Mouse (Mus musculus): ENCODE results near the gene Gfod1. TPM values are rescaled to one million over a fixed set of nuclear protein-coding genes. Genes with fewer than 3 reads are reported as not detected.

Gene Gfod1
- total RNA-seq, 2 experiments from 2014 or later: 4.7 to 6.8 TPM

GRCm38 (mm10) chr13:43300366-43300765 lies 3.6 kb downstream of the Gfod1 start:
- DNase-seq (ENCODE audit: low spot score): no peak

GRCm38 (mm10) chr13:43299171-43299570 lies 4.8 kb downstream of the Gfod1 start:
- DNase-seq (ENCODE audit: low spot score): no peak

DNA sequence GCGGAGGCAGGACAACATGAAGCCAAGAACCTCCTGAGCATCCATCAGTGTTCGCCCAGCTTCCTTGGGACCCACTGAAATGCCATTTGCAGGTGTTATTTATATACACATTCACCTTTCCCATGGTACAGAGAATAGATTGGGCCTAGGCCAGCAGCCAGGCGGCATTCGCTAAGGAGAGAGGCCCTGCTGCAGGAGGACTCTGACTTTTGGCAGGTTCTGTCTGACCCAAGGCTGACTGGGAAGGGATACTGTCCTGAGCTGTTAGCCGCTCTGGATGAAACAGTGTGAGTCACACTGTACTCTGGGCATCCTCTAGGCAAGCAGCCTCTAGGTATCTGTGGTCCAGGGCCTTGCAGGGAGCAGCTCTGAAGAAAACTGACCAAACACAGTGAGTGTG lies 6.4 kb downstream of the Gfod1 start:
- DNase-seq (ENCODE audit: low spot score): no peak

- DNase-seq (ENCODE audit: low spot score): no peak
These were observed 7.7 kb downstream of the Gfod1 start for GRCm38 (mm10) chr13:43296140-43296805.

DNA sequence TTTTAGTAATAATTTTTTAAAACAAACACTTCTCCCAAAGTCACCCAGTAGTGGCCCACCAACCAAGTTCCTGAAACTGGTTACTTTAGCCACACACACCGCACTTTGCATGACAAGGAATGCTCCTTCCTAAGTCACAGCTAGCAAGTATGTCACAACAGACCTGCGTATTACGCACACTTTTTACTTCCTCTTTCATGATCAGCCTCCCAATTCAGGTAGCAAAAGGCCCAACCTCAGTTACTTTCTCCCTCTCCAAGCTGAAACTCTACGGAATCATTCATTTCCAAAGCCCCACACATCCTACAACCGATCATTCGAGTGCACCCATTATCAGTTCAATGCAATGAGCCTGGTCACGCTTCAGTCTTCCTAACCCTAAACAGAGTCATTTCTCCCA lies 8.3 kb downstream of the Gfod1 start:
- DNase-seq (ENCODE audit: low spot score): no peak

DNA sequence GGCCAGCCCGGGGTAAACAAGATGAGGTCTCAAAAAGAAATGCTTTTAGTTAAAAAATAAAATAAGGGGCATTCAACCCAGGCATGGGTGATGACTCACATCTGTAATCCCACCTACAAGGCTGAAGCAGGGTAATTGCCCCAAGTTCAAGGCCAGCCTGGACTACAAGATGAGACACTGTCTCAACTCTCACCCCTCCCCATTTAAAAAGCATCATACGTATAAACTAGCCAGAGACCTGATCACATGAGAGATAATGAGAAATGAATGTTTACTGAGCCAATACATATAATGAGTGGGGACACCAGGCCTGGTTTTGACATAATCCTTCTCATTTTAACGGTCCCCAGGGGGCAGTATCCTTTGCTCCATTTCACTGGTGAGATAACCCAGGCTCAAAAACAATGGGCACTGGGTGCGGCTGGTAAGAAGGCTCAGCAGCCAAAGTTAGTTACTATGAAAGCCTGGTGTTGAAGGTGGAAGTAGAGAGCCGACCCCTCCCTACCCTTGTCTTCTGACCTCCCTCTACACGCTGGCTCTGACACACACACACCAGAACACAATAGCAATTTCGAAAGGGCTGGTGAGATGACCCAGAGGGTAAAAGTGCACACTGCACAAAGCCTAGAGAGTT lies 8.9 kb downstream of the Gfod1 start:
- DNase-seq (ENCODE audit: low spot score): no peak

DNA sequence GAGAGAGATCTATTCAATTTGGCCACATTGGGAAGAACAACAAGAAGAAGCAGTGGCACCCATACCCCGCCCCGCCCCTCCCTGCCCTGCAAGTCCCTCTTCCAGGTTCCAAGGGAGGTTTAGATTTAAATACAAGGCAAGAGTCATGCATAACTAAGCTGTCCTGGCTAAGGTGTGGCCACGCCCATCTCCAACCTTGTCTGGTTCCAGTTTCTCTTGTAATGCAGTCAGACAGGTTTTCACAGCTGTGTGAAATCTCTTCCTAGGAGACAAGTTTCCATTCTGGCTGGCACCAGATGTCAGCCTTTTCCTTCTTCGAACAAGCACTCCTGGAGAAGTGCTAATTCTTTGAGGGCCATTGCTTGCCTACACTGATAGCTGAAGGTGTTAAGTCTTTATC lies 11.1 kb downstream of the Gfod1 start:
- DNase-seq (ENCODE audit: low spot score): no peak

- no peak for DNase-seq (ENCODE audit: low spot score)
These were observed 14.9 kb downstream of the Gfod1 start for GRCm38 (mm10) chr13:43289076-43289475.

DNA sequence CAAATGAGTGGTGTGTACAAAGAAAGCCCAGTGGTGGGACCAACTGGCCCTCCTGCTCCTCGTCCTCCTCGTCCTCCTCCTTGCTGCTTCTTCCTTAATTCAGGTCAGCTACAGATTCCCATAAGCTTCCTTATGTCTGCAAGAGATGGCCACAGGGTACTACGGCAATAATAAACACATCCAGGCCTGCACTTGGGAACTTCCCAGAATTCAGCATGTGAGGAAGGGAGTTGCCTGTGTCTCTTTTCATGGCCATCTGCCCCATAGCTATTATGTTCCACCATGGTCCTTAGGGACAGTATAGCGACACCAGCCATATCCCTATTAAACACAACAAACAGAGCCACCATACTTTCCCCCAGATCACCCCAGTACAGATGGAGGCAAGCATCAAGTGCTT lies 15.5 kb downstream of the Gfod1 start:
- no peak for DNase-seq (ENCODE audit: low spot score)

DNA sequence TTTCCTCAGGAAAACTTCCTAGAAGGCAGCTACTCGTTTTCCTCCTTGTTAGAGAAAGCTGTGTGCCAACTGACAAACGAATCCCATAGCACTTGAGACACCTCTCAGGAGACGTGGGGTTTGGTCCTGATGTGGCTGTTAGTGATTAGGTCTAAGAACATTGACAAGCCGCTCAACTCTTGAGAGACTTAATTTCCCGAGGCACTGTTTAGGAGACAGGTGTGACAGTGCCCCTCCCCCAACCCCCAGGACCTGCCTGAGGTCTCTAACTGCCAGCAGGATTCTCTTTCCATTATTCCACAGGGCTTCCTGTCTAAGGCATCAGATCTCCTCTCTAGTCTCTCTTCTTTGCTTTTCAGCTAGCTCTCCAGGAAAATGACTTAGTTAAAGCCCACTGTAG lies 15.9 kb downstream of the Gfod1 start:
- DNase-seq (ENCODE audit: low spot score): no peak

DNA sequence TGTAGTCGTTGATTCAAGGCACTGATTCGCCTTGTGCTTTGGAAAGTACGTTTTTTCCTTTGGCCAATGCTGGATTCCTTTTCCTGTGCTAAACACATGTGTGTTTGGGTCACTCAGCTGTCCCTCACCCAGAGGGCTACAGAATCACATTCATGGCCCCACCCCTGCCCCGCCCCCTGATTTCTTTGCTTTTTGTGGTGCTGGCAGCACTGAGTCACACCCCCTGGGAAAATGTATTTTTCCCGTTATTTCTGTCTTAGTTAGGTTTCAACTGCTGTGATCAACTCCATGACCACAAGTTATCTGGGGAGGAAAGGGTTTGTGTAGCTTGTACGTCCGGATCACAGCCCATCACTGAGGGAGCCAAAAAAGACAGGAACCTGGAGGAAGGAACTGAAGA lies 17.1 kb downstream of the Gfod1 start:
- no peak for DNase-seq (ENCODE audit: low spot score)

- no peak for DNase-seq (ENCODE audit: low spot score)
These were observed 19.2 kb downstream of the Gfod1 start for GRCm38 (mm10) chr13:43284711-43285151.

DNA sequence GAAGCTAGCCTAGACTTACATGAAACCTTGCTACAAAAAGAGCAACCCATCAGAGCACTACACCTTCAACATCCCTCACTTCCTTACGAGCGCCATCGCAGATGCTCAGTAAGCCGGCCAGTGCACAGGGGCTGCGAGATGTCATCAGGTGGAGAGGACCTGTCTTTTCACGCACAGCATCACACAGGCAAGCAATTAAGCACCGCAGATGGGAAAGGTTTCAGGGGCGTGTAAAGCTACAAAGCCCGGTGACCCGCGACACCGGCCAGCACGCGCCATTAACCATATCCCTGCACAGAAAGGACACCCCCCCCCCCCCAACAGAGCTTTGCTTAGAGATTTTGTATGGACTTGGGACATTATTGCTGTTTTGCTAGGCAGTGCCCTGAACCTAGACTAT lies 30.1 kb downstream of the Gfod1 start:
- DNase-seq (ENCODE audit: low spot score): no peak

- no peak for DNase-seq (ENCODE audit: low spot score)
These were observed 31.5 kb downstream of the Gfod1 start for GRCm38 (mm10) chr13:43272303-43273135.

DNA sequence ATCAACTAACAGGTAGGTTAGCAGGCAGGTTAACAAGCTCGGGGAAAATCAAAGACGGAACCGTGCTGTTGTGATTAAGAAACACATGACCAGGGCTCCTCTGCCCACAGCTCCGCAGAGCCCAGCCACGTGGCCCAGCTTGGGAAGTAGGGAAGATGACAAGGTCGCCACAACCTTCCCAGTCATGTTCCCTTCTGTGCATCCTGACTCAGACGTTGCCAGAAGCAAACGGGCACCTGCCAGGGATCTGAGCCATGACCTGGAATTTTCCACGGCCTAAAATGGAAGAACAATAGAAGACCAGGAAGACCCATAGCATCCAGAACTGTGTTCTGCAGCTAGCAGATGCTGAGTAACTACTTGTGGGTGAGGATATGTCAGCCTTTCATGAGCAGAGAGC lies 32.5 kb downstream of the Gfod1 start:
- no peak for DNase-seq (ENCODE audit: low spot score)

DNA sequence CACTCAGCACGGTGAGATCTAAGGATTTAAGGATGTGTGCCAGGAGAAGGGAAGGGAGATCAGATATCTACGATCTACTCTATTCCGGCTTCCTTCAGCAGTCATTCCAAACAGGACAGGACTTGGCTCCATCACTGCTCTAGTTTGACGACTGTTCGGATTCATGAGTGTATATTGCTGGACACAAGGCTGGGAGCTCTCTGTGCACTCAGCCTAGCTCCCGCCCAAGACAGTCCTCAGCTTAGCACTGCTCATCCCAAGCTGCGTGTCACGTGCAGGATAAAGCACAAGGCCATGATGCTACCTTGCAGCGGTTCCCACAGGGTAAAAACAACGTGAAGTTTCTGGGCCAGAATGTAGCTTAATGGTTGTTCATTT lies 33.8 kb downstream of the Gfod1 start:
- DNase-seq (ENCODE audit: low spot score): no peak

DNA sequence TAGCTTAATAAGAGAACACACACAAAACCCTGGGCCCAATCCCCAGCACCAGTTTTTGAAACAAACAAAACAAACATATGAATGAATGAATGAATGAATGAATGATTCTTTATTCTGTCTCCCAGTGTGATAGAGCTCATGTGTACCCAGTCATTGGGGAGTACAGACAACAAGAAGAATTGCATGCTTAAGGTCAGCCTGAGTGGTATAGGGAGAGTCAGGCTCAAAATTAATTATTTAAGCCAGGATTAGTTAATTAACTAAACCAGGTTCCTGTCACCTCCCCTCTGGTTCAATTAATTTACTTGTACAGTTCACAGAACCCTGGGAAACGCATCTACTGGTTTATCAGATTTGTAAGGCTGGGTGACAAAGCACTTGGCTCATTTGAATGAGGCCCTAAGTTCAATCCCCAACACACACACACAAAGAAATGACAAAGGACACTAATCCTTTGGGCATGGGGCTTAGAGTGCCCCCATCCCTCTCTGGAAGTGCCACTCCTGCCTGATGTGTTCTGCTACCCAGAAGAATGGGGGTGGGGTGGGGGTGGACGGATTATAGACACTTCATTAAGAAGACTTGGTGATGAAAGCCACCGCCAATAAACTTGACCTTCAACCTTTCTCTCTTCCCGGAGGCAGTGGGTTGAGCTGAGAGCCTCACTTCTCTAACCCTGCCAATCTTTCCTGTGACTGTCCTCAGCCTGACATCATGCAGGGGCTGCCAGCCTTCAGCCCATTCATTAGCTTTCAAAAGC lies 34.3 kb downstream of the Gfod1 start:
- DNase-seq (ENCODE audit: low spot score): no peak

DNA sequence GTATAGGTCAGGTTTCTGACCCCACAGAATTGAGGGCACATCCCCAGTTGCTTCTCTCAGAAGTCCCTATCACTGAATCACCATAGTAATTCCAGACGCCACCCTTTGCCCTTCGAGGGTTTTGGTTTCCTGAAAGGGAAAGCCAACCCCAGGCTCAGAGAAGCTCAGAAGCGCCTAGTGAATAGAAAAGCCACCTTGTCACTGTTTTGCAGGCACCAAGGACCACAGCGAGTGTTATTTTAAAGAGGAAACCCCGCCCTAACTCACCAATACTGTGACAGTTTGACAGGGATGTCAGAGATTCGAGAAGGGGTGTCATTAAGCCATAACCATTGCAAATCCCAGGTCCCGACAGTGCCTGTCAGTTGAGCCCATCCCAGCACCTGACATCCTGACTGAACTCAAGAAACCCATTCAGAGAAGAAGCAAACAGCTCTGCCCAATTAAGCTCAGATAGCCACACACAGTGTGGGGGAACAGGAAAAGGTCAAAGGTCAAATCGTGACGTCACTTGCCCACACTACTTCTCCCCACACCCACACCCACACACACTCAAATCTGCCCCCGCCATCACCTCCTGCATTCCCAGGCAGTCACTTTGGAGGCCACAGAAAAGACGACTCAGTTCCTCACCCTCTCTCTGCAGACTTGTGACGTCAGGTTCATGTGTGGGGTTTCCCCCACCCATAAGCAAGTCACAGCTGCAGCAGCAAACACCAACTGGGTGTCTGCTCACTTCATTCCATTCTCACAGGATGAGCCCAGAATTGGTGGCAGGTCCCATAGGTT lies 35.2 kb downstream of the Gfod1 start:
- DNase-seq (ENCODE audit: low spot score): no peak

DNA sequence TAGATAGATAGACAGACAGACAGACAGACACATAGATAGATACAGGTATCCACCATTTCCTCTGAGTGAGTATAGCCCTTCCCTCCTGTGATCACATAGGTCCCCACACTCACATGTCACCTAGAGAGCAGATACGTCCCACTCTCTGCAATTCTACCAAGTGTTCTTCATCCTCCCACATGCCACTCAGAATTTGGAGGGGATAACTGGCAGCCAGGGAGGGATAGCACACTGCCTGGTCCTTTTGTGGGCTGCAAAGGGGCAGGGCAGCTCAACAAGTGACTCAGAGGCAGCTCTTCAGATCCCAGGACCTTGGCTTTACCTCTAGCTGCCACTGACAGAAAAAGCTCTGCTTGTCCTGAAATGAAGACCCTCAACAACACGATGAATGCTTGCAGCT lies 36.1 kb downstream of the Gfod1 start:
- DNase-seq (ENCODE audit: low spot score): no peak

DNA sequence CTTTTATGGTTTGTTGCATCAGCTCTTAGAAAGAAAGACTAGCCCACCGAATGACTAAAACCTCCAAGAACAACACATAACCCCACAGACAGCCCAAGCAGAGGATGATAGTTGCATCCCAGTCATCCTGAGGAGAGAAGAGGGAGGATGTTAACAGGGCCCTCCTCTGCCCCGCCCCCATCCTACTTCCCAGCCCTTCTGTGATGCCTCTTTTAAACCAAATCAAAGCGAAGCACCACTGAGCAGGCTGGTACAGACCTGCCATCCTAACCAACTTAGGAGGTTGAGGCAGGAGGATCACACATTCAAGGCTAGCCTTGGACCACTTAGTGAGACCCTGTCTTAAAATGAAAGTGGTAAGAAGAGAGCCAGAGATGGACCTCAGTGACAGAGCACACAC lies 36.8 kb downstream of the Gfod1 start:
- no peak for DNase-seq (ENCODE audit: low spot score)

GRCm38 (mm10) chr13:43266333-43266732 lies 37.6 kb downstream of the Gfod1 start:
- no peak for DNase-seq (ENCODE audit: low spot score)
